Comparison of ENCODE assay signal across 8 mouse cellular contexts in genomic region chr7:141193948-141194347, GRCm38 (mm10). TPM values are rescaled to one million over a fixed set of nuclear protein-coding genes. Genes with fewer than 3 reads are reported as not detected.
DNase-seq lines count a peak whose midpoint lies in the region; ATAC-seq and TF ChIP-seq lines count a peak whose summit lies in the region.

Hras (minus strand) TSS chr7:141194005.
Lrrc56 (plus strand) TSS chr7:141194157.

- H3K9ac ChIP-seq in forebrain, postnatal 0 days: peak within 1 kb of the TSS; percentile 94
- peak within 1 kb of the TSS; percentile 97 for H3K9ac ChIP-seq in lung, embryonic 15.5 days

- peak; percentile 97 for ATAC-seq in G1E (ENCODE audit: extremely low read depth, insufficient number of reproducible peaks, low FRiP score, poor library complexity, severe bottlenecking)
- peak; percentile 97 for ATAC-seq in forebrain, postnatal 0 days
- peak; percentile 94 for ATAC-seq in lung, embryonic 15.5 days (ENCODE audit: borderline replicate concordance, extremely low read depth, low FRiP score, low TSS enrichment)

- peak within 1 kb of the TSS; percentile 89 for H3K4me3 ChIP-seq in G1E (ENCODE audit: low read depth, low read length)
- H3K4me3 ChIP-seq in forebrain, postnatal 0 days (ENCODE audit: low read depth, low read length): peak within 1 kb of the TSS; percentile 97
- peak within 1 kb of the TSS; percentile 92 for H3K4me3 ChIP-seq in lung, embryonic 15.5 days

- peak within 1 kb of the TSS; percentile 82 for H3K27ac ChIP-seq in forebrain, postnatal 0 days (ENCODE audit: low read depth, low read length)
- peak within 1 kb of the TSS; percentile 88 for H3K27ac ChIP-seq in lung, embryonic 15.5 days

- DNase-seq in G1E (ENCODE audit: low spot score): peak; percentile 95
- peak; percentile 98 for DNase-seq in cerebellum, adult 18-20 months
- peak; percentile 98 for DNase-seq in forebrain, postnatal 0 days
- peak; percentile 99 for DNase-seq in heart, postnatal 4 days
- DNase-seq in layer of hippocampus, adult 8-10 months (ENCODE audit: low spot score in 2 of 2): peak; percentile 94 to 96
- DNase-seq in ovary, adult 18-20 months (ENCODE audit: low spot score): peak; percentile 95
- peak; percentile 98 for DNase-seq in thymus, postnatal 0 days (ENCODE audit: low spot score)

- no peak for TF ChIP-seq CTCF in G1E (IDR thresholded peaks at IDR 0.05; ENCODE audit: low read depth, low read length)
- no peak for TF ChIP-seq CTCF in forebrain, postnatal 0 days (IDR thresholded peaks at IDR 0.05; ENCODE audit: low read depth)

- WGBS in forebrain, postnatal 0 days: under 1% methylated on average over 35 of the region's 39 CpGs
- 0% methylated on average over 28 of the region's 39 CpGs for WGBS in lung, embryonic 15.5 days

- peak within 1 kb of the TSS; percentile 99 for H3K4me2 ChIP-seq in forebrain, postnatal 0 days (ENCODE audit: low read depth)
- H3K4me2 ChIP-seq in lung, embryonic 15.5 days: peak within 1 kb of the TSS; percentile 95

- no peaks in the 10 kb centered on the region; the same call in 1 of the 2 replicates for H3K27me3 ChIP-seq in G1E (ENCODE audit: insufficient read depth, low read length)
- H3K27me3 ChIP-seq in forebrain, postnatal 0 days (ENCODE audit: insufficient read depth, low read length): no peaks in the 10 kb centered on the region
- H3K27me3 ChIP-seq in lung, embryonic 15.5 days: no peaks in the 10 kb centered on the region; the same call in 1 of the 2 replicates

- H3K4me1 ChIP-seq in G1E (ENCODE audit: insufficient read depth, low read depth, low read length): peaks cover 62% of the 10 kb centered on the region
- peaks cover 12% of the 10 kb centered on the region for H3K4me1 ChIP-seq in forebrain, postnatal 0 days (ENCODE audit: insufficient read depth)
- H3K4me1 ChIP-seq in lung, embryonic 15.5 days: peaks cover 25% of the 10 kb centered on the region

- H3K9me3 ChIP-seq in G1E (replicated peaks): no peaks in the 10 kb centered on the region
- H3K9me3 ChIP-seq in forebrain, postnatal 0 days (ENCODE audit: low read length): no peaks in the 10 kb centered on the region
- no peaks in the 10 kb centered on the region for H3K9me3 ChIP-seq in lung, embryonic 15.5 days

- H3K36me3 ChIP-seq in G1E (replicated peaks): peaks cover 47% of the 10 kb centered on the region
- H3K36me3 ChIP-seq in forebrain, postnatal 0 days (ENCODE audit: insufficient read depth): peaks cover 34% of the 10 kb centered on the region
- H3K36me3 ChIP-seq in lung, embryonic 15.5 days: peaks cover 32% of the 10 kb centered on the region

RNA-seq across cellular contexts. Expression of gene Hras, which starts in this region (rescaled TPM):
- total RNA-seq in G1E (2014; fragmentation: Nextera tagmentation) (30.3 and 32.7 TPM in 2 replicates), G1E (2017) (29.3 and 31.5 TPM in 2 replicates)
- polyA plus RNA-seq in G1E (2012): 31.1 and 38.9 TPM in 2 replicates
- total RNA-seq in forebrain, postnatal 0 days (2014; rRNA removed): 103 and 149 TPM in 2 replicates
- 198 and 199 TPM in 2 replicates for polyA plus RNA-seq in forebrain, postnatal 0 days (2015; fragmentation: Nextera tagmentation; extraction: Ambion mirVana)
- total RNA-seq in heart, postnatal 4 days (2021): 100 to 1,000 TPM; 105 to 119 TPM
- total RNA-seq in layer of hippocampus, adult 8-10 months (2022): 100 to 1,000 TPM; 181 to 211 (median 191) TPM
- polyA plus RNA-seq in lung, embryonic 15.5 days (2015; fragmentation: Nextera tagmentation; extraction: Ambion mirVana): 99.9 and 102 TPM in 2 replicates
- polyA plus RNA-seq in thymus, postnatal 0 days (2015; fragmentation: Nextera tagmentation; extraction: Ambion mirVana): 58.8 and 66.5 TPM in 2 replicates

RNA-seq across cellular contexts. Expression of gene Lrrc56, which starts in this region (rescaled TPM):
- total RNA-seq in G1E (2014; fragmentation: Nextera tagmentation): 2.3 and 2.8 TPM in 2 replicates
- total RNA-seq in G1E (2017): 1.3 and 2.7 TPM in 2 replicates
- 3.3 and 4.0 TPM in 2 replicates for polyA plus RNA-seq in G1E (2012)
- 11.1 and 11.7 TPM in 2 replicates for total RNA-seq in forebrain, postnatal 0 days (2014; rRNA removed)
- 10.2 and 10.7 TPM in 2 replicates for polyA plus RNA-seq in forebrain, postnatal 0 days (2015; fragmentation: Nextera tagmentation; extraction: Ambion mirVana)
- 1 to 10 TPM; 4.3 to 4.5 TPM for total RNA-seq in heart, postnatal 4 days (2021)
- 1 to 10 TPM; 3.6 to 5.6 (median 5.1) TPM for total RNA-seq in layer of hippocampus, adult 8-10 months (2022)
- polyA plus RNA-seq in lung, embryonic 15.5 days (2015; fragmentation: Nextera tagmentation; extraction: Ambion mirVana): 5.8 and 6.9 TPM in 2 replicates
- polyA plus RNA-seq in thymus, postnatal 0 days (2015; fragmentation: Nextera tagmentation; extraction: Ambion mirVana): 2.5 and 2.9 TPM in 2 replicates

Comparison
In these comparisons a context has a peak if more than half of its experiments do, and no peak if none do; other contexts are left out.
1. Peak in every context shown above with its lines: DNase-seq, ATAC-seq, H3K4me3 ChIP-seq and H3K27ac ChIP-seq.